Mouse (Mus musculus): ENCODE data around the gene Zfp768. TPM values are rescaled to one million over a fixed set of nuclear protein-coding genes. Genes with fewer than 3 reads are reported as not detected.
"Not testable (repeated sequence)": the region's sequence is repeated elsewhere in the genome, so short reads cannot be mapped to it uniquely, and the experiment has no call there.

Gene Zfp768
- polyA plus RNA-seq, 1 experiment from 2014 or later: 20.4 TPM

GRCm38 (mm10) chr7:127345092-127345491 is 297 bp downstream of the Zfp768 start:
- under 1% methylated on average over 42 of the region's 42 CpGs for WGBS
- H3K27me3 ChIP-seq (ENCODE audit: insufficient read depth, poor library complexity, severe bottlenecking): no peaks in the 10 kb centered on the region; the same call in 1 of the 2 replicates
- H3K4me1 ChIP-seq (replicated peaks): peaks cover 39% of the 10 kb centered on the region
- H3K9me3 ChIP-seq: no peaks in the 10 kb centered on the region
- H3K4me3 ChIP-seq: peak overlapping the region; percentile 93
- H3K27ac ChIP-seq: peak overlapping the region; percentile 97
- no peak for DNase-seq (ENCODE audit: low spot score)
- peaks cover 39% of the 10 kb centered on the region for H3K36me3 ChIP-seq

GRCm38 (mm10) chr7:127344371-127344770 is 1.0 kb downstream of the Zfp768 start:
- no peaks in the 10 kb centered on the region; the same call in 1 of the 2 replicates for H3K27me3 ChIP-seq (ENCODE audit: insufficient read depth, poor library complexity, severe bottlenecking)
- 91% methylated on average over 8 of the region's 8 CpGs for WGBS
- H3K9me3 ChIP-seq: no peaks in the 10 kb centered on the region
- peak overlapping the region; percentile 93 for H3K4me3 ChIP-seq
- H3K4me1 ChIP-seq (replicated peaks): peaks cover 39% of the 10 kb centered on the region
- peak overlapping the region; percentile 97 for H3K27ac ChIP-seq
- H3K36me3 ChIP-seq: peaks cover 39% of the 10 kb centered on the region
- DNase-seq (ENCODE audit: low spot score): no peak

GRCm38 (mm10) chr7:127343351-127344019 is 1.9 kb downstream of the Zfp768 start:
- Histone ChIP-seq H3K36me3 (peaks cover 39% of the 10 kb centered on the region), H3K9me3 (no peaks in the 10 kb centered on the region), H3K4me1 (replicated peaks) (peaks cover 39% of the 10 kb centered on the region), H3K27ac (no peak overlapping the region), H3K4me3 (peak overlapping the region; percentile 93; the same call in 1 of the 2 replicates), H3K27me3 (ENCODE audit: insufficient read depth, poor library complexity, severe bottlenecking) (no peaks in the 10 kb centered on the region; the same call in 1 of the 2 replicates)
- DNase-seq (ENCODE audit: low spot score): no peak
- WGBS: 94% methylated on average over 38 of the region's 38 CpGs

GRCm38 (mm10) chr7:127342888-127343287 is 2.5 kb downstream of the Zfp768 start:
- H3K36me3 ChIP-seq: peaks cover 39% of the 10 kb centered on the region
- peaks cover 39% of the 10 kb centered on the region for H3K4me1 ChIP-seq (replicated peaks)
- DNase-seq (ENCODE audit: low spot score): no peak
- 99% methylated on average over 7 of the region's 7 CpGs for WGBS
- no peaks in the 10 kb centered on the region; the same call in 1 of the 2 replicates for H3K27me3 ChIP-seq (ENCODE audit: insufficient read depth, poor library complexity, severe bottlenecking)
- H3K27ac ChIP-seq: no peak overlapping the region
- 0 out of 2 replicates have a peak overlapping the region, but pooled peaks have one; percentile 9 for H3K4me3 ChIP-seq
- H3K9me3 ChIP-seq: no peaks in the 10 kb centered on the region

- Histone ChIP-seq H3K9me3 (no peaks in the 10 kb centered on the region), H3K4me3 (no peak overlapping the region), H3K27me3 (ENCODE audit: insufficient read depth, poor library complexity, severe bottlenecking) (no peaks in the 10 kb centered on the region; the same call in 1 of the 2 replicates), H3K36me3 (peaks cover 39% of the 10 kb centered on the region), H3K4me1 (replicated peaks) (peaks cover 36% of the 10 kb centered on the region), H3K27ac (no peak overlapping the region)
- WGBS: 67% methylated on average over 4 of the region's 4 CpGs
- DNase-seq (ENCODE audit: low spot score): no peak
Measured at GRCm38 (mm10) chr7:127342332-127342731, 3.1 kb downstream of the Zfp768 start.

- H3K27me3 ChIP-seq (ENCODE audit: insufficient read depth, poor library complexity, severe bottlenecking); DNase-seq (ENCODE audit: low spot score); H3K4me3 ChIP-seq; H3K9me3 ChIP-seq; H3K27ac ChIP-seq: not testable (repeated sequence)
- H3K4me1 ChIP-seq (replicated peaks): peaks cover 31% of the 10 kb centered on the region
- 90% methylated on average over 6 of the region's 6 CpGs for WGBS
- H3K36me3 ChIP-seq: peaks cover 39% of the 10 kb centered on the region
Measured at GRCm38 (mm10) chr7:127341861-127342260, 3.5 kb downstream of the Zfp768 start.

GRCm38 (mm10) chr7:127341356-127341755 is 4.0 kb downstream of the Zfp768 start:
- Histone ChIP-seq H3K27me3 (ENCODE audit: insufficient read depth, poor library complexity, severe bottlenecking) (no peaks in the 10 kb centered on the region), H3K4me3 (no peak overlapping the region), H3K9me3 (no peaks in the 10 kb centered on the region), H3K27ac (no peak overlapping the region), H3K4me1 (replicated peaks) (peaks cover 26% of the 10 kb centered on the region), H3K36me3 (peaks cover 39% of the 10 kb centered on the region)
- WGBS: 98% methylated on average over 8 of the region's 8 CpGs
- DNase-seq (ENCODE audit: low spot score): no peak

- DNase-seq (ENCODE audit: low spot score): no peak
- H3K4me1 ChIP-seq (replicated peaks): no peaks in the 10 kb centered on the region
- no peak overlapping the region for H3K4me3 ChIP-seq
- no peaks in the 10 kb centered on the region for H3K27me3 ChIP-seq (ENCODE audit: insufficient read depth, poor library complexity, severe bottlenecking)
- H3K36me3 ChIP-seq: peaks cover 22% of the 10 kb centered on the region
- H3K9me3 ChIP-seq: no peaks in the 10 kb centered on the region
- 72% methylated on average over 4 of the region's 4 CpGs for WGBS
- H3K27ac ChIP-seq: no peak overlapping the region
Measured at GRCm38 (mm10) chr7:127337636-127338035, 7.8 kb downstream of the Zfp768 start.

- no peak overlapping the region for H3K4me3 ChIP-seq
- 87% methylated on average over 4 of the region's 4 CpGs for WGBS
Measured at GRCm38 (mm10) chr7:127335604-127336003, 9.8 kb downstream of the Zfp768 start.

GRCm38 (mm10) chr7:127333240-127333639 is 12.1 kb downstream of the Zfp768 start:
- no peak overlapping the region for H3K4me3 ChIP-seq
- no peaks in the 10 kb centered on the region for H3K9me3 ChIP-seq
- no peaks in the 10 kb centered on the region for H3K36me3 ChIP-seq
- H3K4me1 ChIP-seq (replicated peaks): no peaks in the 10 kb centered on the region
- H3K27ac ChIP-seq: no peak overlapping the region
- DNase-seq (ENCODE audit: low spot score): no peak
- H3K27me3 ChIP-seq (ENCODE audit: insufficient read depth, poor library complexity, severe bottlenecking): no peaks in the 10 kb centered on the region
- WGBS: 84% methylated on average over 6 of the region's 6 CpGs

More at GRCm38 (mm10) chr7:127335604-127336003, 9.8 kb downstream of the Zfp768 start:
- DNase-seq (ENCODE audit: low spot score): no peak
- H3K27me3 ChIP-seq (ENCODE audit: insufficient read depth, poor library complexity, severe bottlenecking): no peaks in the 10 kb centered on the region
- H3K27ac ChIP-seq: no peak overlapping the region
- no peaks in the 10 kb centered on the region for H3K9me3 ChIP-seq
- H3K4me1 ChIP-seq (replicated peaks): no peaks in the 10 kb centered on the region
- peaks cover 2% of the 10 kb centered on the region; the same call in 1 of the 2 replicates for H3K36me3 ChIP-seq

GRCm38 (mm10) chr7:127326685-127327084 is 18.7 kb downstream of the Zfp768 start:
- Histone ChIP-seq H3K4me3 (no peak overlapping the region), H3K27me3 (ENCODE audit: insufficient read depth, poor library complexity, severe bottlenecking) (no peaks in the 10 kb centered on the region), H3K4me1 (replicated peaks) (peaks cover 12% of the 10 kb centered on the region; the same call in 1 of the 2 replicates), H3K27ac (peak overlapping the region; percentile 53; the same call in 1 of the 2 replicates), H3K9me3 (no peaks in the 10 kb centered on the region), H3K36me3 (no peaks in the 10 kb centered on the region)
- 71% methylated on average over 2 of the region's 2 CpGs for WGBS
- DNase-seq (ENCODE audit: low spot score): no peak

- no peak overlapping the region for H3K4me3 ChIP-seq
- no peaks in the 10 kb centered on the region for H3K36me3 ChIP-seq
- peaks cover 12% of the 10 kb centered on the region; the same call in 1 of the 2 replicates for H3K4me1 ChIP-seq (replicated peaks)
- no peaks in the 10 kb centered on the region for H3K9me3 ChIP-seq
- 86% methylated on average over 8 of the region's 8 CpGs for WGBS
- H3K27ac ChIP-seq: no peak overlapping the region
- no peak for DNase-seq (ENCODE audit: low spot score)
- H3K27me3 ChIP-seq (ENCODE audit: insufficient read depth, poor library complexity, severe bottlenecking): no peaks in the 10 kb centered on the region
Measured at GRCm38 (mm10) chr7:127325550-127325949, 19.8 kb downstream of the Zfp768 start.

GRCm38 (mm10) chr7:127324944-127325343 is 20.4 kb downstream of the Zfp768 start:
- Histone ChIP-seq H3K36me3 (no peaks in the 10 kb centered on the region), H3K27me3 (ENCODE audit: insufficient read depth, poor library complexity, severe bottlenecking) (no peaks in the 10 kb centered on the region), H3K27ac (no peak overlapping the region), H3K4me1 (replicated peaks) (peaks cover 12% of the 10 kb centered on the region; the same call in 1 of the 2 replicates), H3K9me3 (no peaks in the 10 kb centered on the region), H3K4me3 (no peak overlapping the region)
- 91% methylated on average over 7 of the region's 7 CpGs for WGBS
- DNase-seq (ENCODE audit: low spot score): no peak

Data from hindbrain, embryonic 10.5 days (tissue).